In genomic region chr12:83850334-83850733, GRCm38 (mm10) we compare ENCODE assay signal across 13 mouse cellular contexts.
DNase-seq lines count a peak whose midpoint lies in the region.
"Had no signal": no experiment of that assay in that cellular context is flagged by ENCODE, and none has a peak within 500 bp of the region (broad histone marks: within the 10 kb centered on the region; RNA-seq: fewer than 3 reads in every experiment).

No protein-coding gene starts in this region.

- peak; percentile 21 to 58 for DNase-seq in frontal cortex, postnatal 36 days (ENCODE audit: low spot score in 2 of 2)
- no peak for DNase-seq in frontal cortex, postnatal 10 days (ENCODE audit: low spot score in 2 of 2)
- DNase-seq in left cerebral cortex, adult 9 months (ENCODE audit: low spot score in 2 of 2), result peak; percentile 21 to 32
- DNase-seq in left cerebral cortex, adult 8-10 months (ENCODE audit: low spot score in 2 of 2), result no peak
- peak; percentile 77 for DNase-seq in brain, adult 2 months (ENCODE audit: low read depth, low spot score)
- DNase-seq in left cerebral cortex, postnatal 25 days (ENCODE audit: low spot score in 2 of 2), result peak; percentile 23 to 88
- DNase-seq in urinary bladder, adult 18-20 months (ENCODE audit: low spot score in 2 of 2), result no peak
- DNase-seq: adrenal gland, adult 2 months; adrenal gland, postnatal 36 days; cerebellum, adult 11 months; cerebellum, adult 8-10 months; cerebellum, postnatal 14 days; gastrocnemius, postnatal 25 days had no signal

- intact Hi-C loops in left cerebral cortex, postnatal 25 days (cut with DNase I), result loop anchor here (5.0 kb wide), 1 partner anchor 72 kb away; the partner anchor contains the start of gene Numb

Comparison
In these comparisons a context has a peak if more than half of its experiments do, and no peak if none do; other contexts are left out.
1. DNase-seq: peak in frontal cortex, postnatal 36 days (2 of 2), left cerebral cortex, adult 9 months (2 of 2), brain, adult 2 months (single experiment) and left cerebral cortex, postnatal 25 days (2 of 2); none in frontal cortex, postnatal 10 days (0 of 2), left cerebral cortex, adult 8-10 months (0 of 2) and urinary bladder, adult 18-20 months (0 of 2).